Mouse (Mus musculus) lung, embryonic 14.5 days (tissue): ENCODE results near the gene Bmpr1b. TPM values are rescaled to one million over a fixed set of nuclear protein-coding genes. Genes with fewer than 3 reads are reported as not detected.

Experiments used
- ATAC-seq: fragments of 200-750 bp; cut with Nextera tagmentation; 2 replicates; pipeline ENCODE4 v1.8.0; 2017; ENCODE audit warnings: mild to moderate bottlenecking, moderate TSS enrichment, moderate library complexity; ENCODE audit not compliant: insufficient read depth
- DNase-seq: peaks from one replicate; pipeline ENCODE4 v3.0.0-alpha.2; 2015
- H3K27ac ChIP-seq: fragments of 300-500 bp; sonication (generic); 2 replicates; pipeline ENCODE4 v1.5.1; 2014; ENCODE audit warnings: low read depth, mild to moderate bottlenecking, moderate library complexity
- H3K27me3 ChIP-seq: fragments of 300-500 bp; sonication (generic); 2 replicates; pipeline ENCODE4 v1.6.1; 2014; ENCODE audit warnings: low read length, control low read depth; ENCODE audit not compliant: insufficient read depth
- H3K36me3 ChIP-seq: fragments of 300-500 bp; sonication (generic); 2 replicates; pipeline ENCODE4 v1.6.1; 2014; ENCODE audit warnings: control low read depth; ENCODE audit not compliant: insufficient read depth
- H3K4me1 ChIP-seq: fragments of 300-500 bp; sonication (generic); 2 replicates; pipeline ENCODE4 v1.6.1; 2014; ENCODE audit warnings: antibody characterized with exemption, control low read depth; ENCODE audit not compliant: insufficient read depth
- H3K4me2 ChIP-seq: fragments of 300-500 bp; sonication (generic); 2 replicates; pipeline ENCODE4 v1.6.1; 2014; ENCODE audit warnings: mild to moderate bottlenecking
- H3K4me3 ChIP-seq: fragments of 300-500 bp; sonication (generic); 2 replicates; pipeline ENCODE4 v1.5.1; 2014; ENCODE audit warnings: low read depth, low read length
- H3K9ac ChIP-seq: fragments of 300-500 bp; sonication (generic); 2 replicates; pipeline ENCODE4 v1.6.1; 2014
- H3K9me3 ChIP-seq: fragments of 300-500 bp; sonication (generic); 2 replicates; pipeline ENCODE4 v1.6.1; 2016; ENCODE audit warnings: low read depth, low read length, control low read depth
- CTCF ChIP-seq: IDR thresholded peaks from 2 replicates; pipeline ENCODE4 v1.5.1; 2016; ENCODE audit warnings: antibody characterized with exemption, low read depth
- WGBS: fragments of 180-500 bp; shearing (Covaris S2); extraction: QIAGEN DNeasy Blood & Tissue Kit; methylation state at CpG from one replicate; pipeline ENCODE4 v1.1.7; 2014; 5-methylcytosine and 5-hydroxymethylcytosine counted together
- polyA plus RNA-seq: library from polyadenylated mRNA; unstranded; fragments of >200 nt; fragmentation: Nextera tagmentation; extraction: Ambion mirVana; gene quantifications from 2 replicates; pipeline ENCODE4 v1.2.1, GENCODE M21; 2014

The Bmpr1b gene
- polyA plus RNA-seq, 1 experiment from 2014 or later: 6.7 TPM

- H3K27me3 ChIP-seq: no peaks in the 10 kb centered on the region
- no peak for TF ChIP-seq CTCF
- no peaks in the 10 kb centered on the region; the same call in 1 of the 2 replicates for H3K4me1 ChIP-seq
- no peak overlapping the region for H3K27ac ChIP-seq
- H3K4me2 ChIP-seq: no peak overlapping the region
- no peak overlapping the region for H3K4me3 ChIP-seq
- no peak for DNase-seq
- H3K36me3 ChIP-seq: no peaks in the 10 kb centered on the region
- no peak for ATAC-seq
- no peaks in the 10 kb centered on the region for H3K9me3 ChIP-seq
- 84% methylated on average over 4 of the region's 4 CpGs for WGBS
- H3K9ac ChIP-seq: no peak overlapping the region
These were observed 271.5 kb downstream of the Bmpr1b start for GRCm38 (mm10) chr3:141897698-141898097.

- Histone ChIP-seq H3K9ac (no peak overlapping the region), H3K36me3 (no peaks in the 10 kb centered on the region), H3K9me3 (no peaks in the 10 kb centered on the region), H3K4me2 (no peak overlapping the region), H3K27ac (no peak overlapping the region), H3K27me3 (no peaks in the 10 kb centered on the region), H3K4me1 (no peaks in the 10 kb centered on the region; the same call in 1 of the 2 replicates), H3K4me3 (no peak overlapping the region)
- no peak for DNase-seq
- 45% methylated on average over 4 of the region's 4 CpGs for WGBS
- TF ChIP-seq CTCF: no peak
- ATAC-seq: no peak
These were observed 272.2 kb downstream of the Bmpr1b start for GRCm38 (mm10) chr3:141896870-141897554.

GRCm38 (mm10) chr3:141895096-141895495 is 274.1 kb downstream of the Bmpr1b start:
- no peak for TF ChIP-seq CTCF
- Histone ChIP-seq H3K9ac (no peak overlapping the region), H3K27ac (no peak overlapping the region), H3K27me3 (no peaks in the 10 kb centered on the region), H3K36me3 (no peaks in the 10 kb centered on the region), H3K4me2 (no peak overlapping the region), H3K4me3 (no peak overlapping the region), H3K9me3 (no peaks in the 10 kb centered on the region), H3K4me1 (no peaks in the 10 kb centered on the region; the same call in 1 of the 2 replicates)
- ATAC-seq: peak; percentile 87; the same call in 1 of the 2 replicates
- peak; percentile 82 for DNase-seq
- WGBS: 26% methylated on average over 5 of the region's 5 CpGs

GRCm38 (mm10) chr3:141890668-141891067 is 278.6 kb downstream of the Bmpr1b start:
- H3K27ac ChIP-seq: no peak overlapping the region
- DNase-seq (no peak), ATAC-seq (no peak)
- peaks cover 2% of the 10 kb centered on the region; the same call in 1 of the 2 replicates for H3K4me1 ChIP-seq
- 22% methylated on average over 4 of the region's 4 CpGs for WGBS
- no peak overlapping the region for H3K9ac ChIP-seq
- TF ChIP-seq CTCF: no peak
- H3K9me3 ChIP-seq: no peaks in the 10 kb centered on the region
- no peak overlapping the region for H3K4me2 ChIP-seq
- no peaks in the 10 kb centered on the region for H3K36me3 ChIP-seq
- no peak overlapping the region for H3K4me3 ChIP-seq
- no peaks in the 10 kb centered on the region for H3K27me3 ChIP-seq

- Histone ChIP-seq H3K27me3 (no peaks in the 10 kb centered on the region), H3K9ac (no peak overlapping the region), H3K27ac (no peak overlapping the region), H3K4me3 (no peak overlapping the region), H3K36me3 (no peaks in the 10 kb centered on the region), H3K9me3 (no peaks in the 10 kb centered on the region), H3K4me1 (peaks cover 2% of the 10 kb centered on the region; the same call in 1 of the 2 replicates), H3K4me2 (no peak overlapping the region)
- ATAC-seq: no peak
- WGBS: 45% methylated on average over 4 of the region's 4 CpGs
- peak; percentile 61 for TF ChIP-seq CTCF
- DNase-seq: peak; percentile 71
These were observed 281.6 kb downstream of the Bmpr1b start for GRCm38 (mm10) chr3:141887476-141888274.

GRCm38 (mm10) chr3:141884190-141884589 is 285.0 kb downstream of the Bmpr1b start:
- H3K27me3 ChIP-seq: no peaks in the 10 kb centered on the region
- 95% methylated on average over 5 of the region's 5 CpGs for WGBS
- ATAC-seq: no peak
- H3K9me3 ChIP-seq: no peaks in the 10 kb centered on the region
- no peaks in the 10 kb centered on the region for H3K36me3 ChIP-seq
- no peak overlapping the region for H3K27ac ChIP-seq
- no peak for TF ChIP-seq CTCF
- peaks cover 2% of the 10 kb centered on the region; the same call in 1 of the 2 replicates for H3K4me1 ChIP-seq
- H3K4me3 ChIP-seq: no peak overlapping the region
- H3K9ac ChIP-seq: no peak overlapping the region
- no peak for DNase-seq
- no peak overlapping the region for H3K4me2 ChIP-seq

- no peak for TF ChIP-seq CTCF
- H3K36me3 ChIP-seq: no peaks in the 10 kb centered on the region
- no peaks in the 10 kb centered on the region for H3K27me3 ChIP-seq
- H3K4me3 ChIP-seq: no peak overlapping the region
- no peaks in the 10 kb centered on the region for H3K4me1 ChIP-seq
- no peak overlapping the region for H3K27ac ChIP-seq
- DNase-seq: no peak
- ATAC-seq: no peak
- WGBS: 71% methylated on average over 2 of the region's 2 CpGs
- H3K4me2 ChIP-seq: no peak overlapping the region
- H3K9me3 ChIP-seq: no peaks in the 10 kb centered on the region
- no peak overlapping the region for H3K9ac ChIP-seq
These were observed 286.7 kb downstream of the Bmpr1b start for GRCm38 (mm10) chr3:141882496-141882895.
